Mouse (Mus musculus): ENCODE results near the gene Peak1. TPM values are rescaled to one million over a fixed set of nuclear protein-coding genes. Genes with fewer than 3 reads are reported as not detected.

Peak1 gene
- polyA plus RNA-seq, 1 experiment, result 1.2 TPM

- no peak for TF ChIP-seq FLI1 (IDR thresholded peaks at IDR 0.05; ENCODE audit: low read length)
- Histone ChIP-seq H3K36me3 (replicated peaks; ENCODE audit: low read length) (peaks cover 1% of the 10 kb centered on the region), H3K4me3 (replicated peaks) (no peak overlapping the region), H3K27me3 (replicated peaks) (no peaks in the 10 kb centered on the region), H3K9me3 (no peaks in the 10 kb centered on the region), H3K4me1 (no peaks in the 10 kb centered on the region)
Observed at GRCm38 (mm10) chr9:56282481-56282880, 135.4 kb downstream of the Peak1 start.

GRCm38 (mm10) chr9:56273576-56273975 is 144.3 kb downstream of the Peak1 start:
- Histone ChIP-seq H3K36me3 (replicated peaks; ENCODE audit: low read length) (peaks cover 6% of the 10 kb centered on the region), H3K9me3 (peaks cover 4% of the 10 kb centered on the region), H3K4me3 (replicated peaks) (no peak overlapping the region), H3K4me1 (peaks cover 7% of the 10 kb centered on the region; the same call in 1 of the 2 replicates), H3K27me3 (replicated peaks) (no peaks in the 10 kb centered on the region)
- TF ChIP-seq GATA1 (IDR thresholded peaks at IDR 0.05; ENCODE audit: borderline replicate concordance, low read length), result no peak
- no peak for TF ChIP-seq FLI1 (IDR thresholded peaks at IDR 0.05; ENCODE audit: low read length)

GRCm38 (mm10) chr9:56272247-56272598 is 145.6 kb downstream of the Peak1 start:
- Histone ChIP-seq H3K4me1 (peaks cover 11% of the 10 kb centered on the region; the same call in 1 of the 2 replicates), H3K36me3 (replicated peaks; ENCODE audit: low read length) (peaks cover 3% of the 10 kb centered on the region), H3K27me3 (replicated peaks) (no peaks in the 10 kb centered on the region), H3K9me3 (peaks cover 4% of the 10 kb centered on the region), H3K4me3 (replicated peaks) (no peak overlapping the region)
- TF ChIP-seq GATA1 (IDR thresholded peaks at IDR 0.05; ENCODE audit: borderline replicate concordance, low read length), result no peak
- TF ChIP-seq FLI1 (IDR thresholded peaks at IDR 0.05; ENCODE audit: low read length), result no peak

GRCm38 (mm10) chr9:56271326-56272246 is 146.3 kb downstream of the Peak1 start:
- H3K9me3 ChIP-seq, result peaks cover 1% of the 10 kb centered on the region
- H3K4me1 ChIP-seq, result peaks cover 15% of the 10 kb centered on the region
- peaks cover under 1% of the 10 kb centered on the region for H3K36me3 ChIP-seq (replicated peaks; ENCODE audit: low read length)
- H3K4me3 ChIP-seq (replicated peaks), result no peak overlapping the region
- TF ChIP-seq FLI1 (IDR thresholded peaks at IDR 0.05; ENCODE audit: low read length) (no peak), GATA1 (IDR thresholded peaks at IDR 0.05; ENCODE audit: borderline replicate concordance, low read length) (no peak)
- no peaks in the 10 kb centered on the region for H3K27me3 ChIP-seq (replicated peaks)

GRCm38 (mm10) chr9:56269101-56269500 is 148.8 kb downstream of the Peak1 start:
- Histone ChIP-seq H3K36me3 (replicated peaks; ENCODE audit: low read length) (no peaks in the 10 kb centered on the region), H3K9me3 (no peaks in the 10 kb centered on the region), H3K4me1 (peaks cover 40% of the 10 kb centered on the region), H3K4me3 (replicated peaks) (no peak overlapping the region), H3K27me3 (replicated peaks) (no peaks in the 10 kb centered on the region)
- TF ChIP-seq GATA1 (IDR thresholded peaks at IDR 0.05; ENCODE audit: borderline replicate concordance, low read length) (no peak), FLI1 (IDR thresholded peaks at IDR 0.05; ENCODE audit: low read length) (no peak)

- Histone ChIP-seq H3K36me3 (replicated peaks; ENCODE audit: low read length) (no peaks in the 10 kb centered on the region), H3K4me1 (peaks cover 45% of the 10 kb centered on the region), H3K4me3 (replicated peaks) (no peak overlapping the region), H3K9me3 (no peaks in the 10 kb centered on the region), H3K27me3 (replicated peaks) (no peaks in the 10 kb centered on the region)
- no peak for TF ChIP-seq GATA1 (IDR thresholded peaks at IDR 0.05; ENCODE audit: borderline replicate concordance, low read length)
- TF ChIP-seq FLI1 (IDR thresholded peaks at IDR 0.05; ENCODE audit: low read length), result no peak
Observed at GRCm38 (mm10) chr9:56266200-56266815, 151.6 kb downstream of the Peak1 start.

- Histone ChIP-seq H3K4me1 (peaks cover 45% of the 10 kb centered on the region), H3K4me3 (replicated peaks) (peak overlapping the region; percentile 44), H3K27me3 (replicated peaks) (no peaks in the 10 kb centered on the region), H3K9me3 (no peaks in the 10 kb centered on the region), H3K36me3 (replicated peaks; ENCODE audit: low read length) (no peaks in the 10 kb centered on the region)
- TF ChIP-seq GATA1 (IDR thresholded peaks at IDR 0.05; ENCODE audit: borderline replicate concordance, low read length) (no peak), FLI1 (IDR thresholded peaks at IDR 0.05; ENCODE audit: low read length) (no peak)
Observed at GRCm38 (mm10) chr9:56265460-56266199, 152.2 kb downstream of the Peak1 start.

GRCm38 (mm10) chr9:56265022-56265360 is 152.9 kb downstream of the Peak1 start:
- TF ChIP-seq GATA1 (IDR thresholded peaks at IDR 0.05; ENCODE audit: borderline replicate concordance, low read length) (no peak), FLI1 (IDR thresholded peaks at IDR 0.05; ENCODE audit: low read length) (no peak)
- Histone ChIP-seq H3K4me1 (peaks cover 45% of the 10 kb centered on the region), H3K27me3 (replicated peaks) (no peaks in the 10 kb centered on the region), H3K4me3 (replicated peaks) (peak overlapping the region; percentile 39), H3K36me3 (replicated peaks; ENCODE audit: low read length) (peaks cover 5% of the 10 kb centered on the region), H3K9me3 (peaks cover 5% of the 10 kb centered on the region)

GRCm38 (mm10) chr9:56264308-56265021 is 153.4 kb downstream of the Peak1 start:
- peak overlapping the region; percentile 47 for H3K4me3 ChIP-seq (replicated peaks)
- H3K4me1 ChIP-seq, result peaks cover 45% of the 10 kb centered on the region
- H3K9me3 ChIP-seq, result peaks cover 5% of the 10 kb centered on the region
- TF ChIP-seq GATA1 (IDR thresholded peaks at IDR 0.05; ENCODE audit: borderline replicate concordance, low read length), result no peak
- no peak for TF ChIP-seq FLI1 (IDR thresholded peaks at IDR 0.05; ENCODE audit: low read length)
- peaks cover 10% of the 10 kb centered on the region for H3K36me3 ChIP-seq (replicated peaks; ENCODE audit: low read length)
- no peaks in the 10 kb centered on the region for H3K27me3 ChIP-seq (replicated peaks)
